Mouse (Mus musculus): Measurements from ENCODE around the gene Coro7.
"Not testable (repeated sequence)": the region's sequence is repeated elsewhere in the genome, so short reads cannot be mapped to it uniquely, and the experiment has no call there.

Coro7 gene

GRCm38 (mm10) chr16:4679121-4680018, at the start of gene Coro7:
Gene Coro7 (minus strand): TSS chr16:4679777.
- DNase-seq (ENCODE audit: low read depth, low spot score), result peak; percentile 98

- no peak for DNase-seq (ENCODE audit: low read depth, low spot score)
Measured at GRCm38 (mm10) chr16:4727963-4728362, 48.4 kb upstream of the Coro7 start.

GRCm38 (mm10) chr16:4727526-4727925, 47.9 kb upstream of the Coro7 start:
- no peak for DNase-seq (ENCODE audit: low read depth, low spot score)

GRCm38 (mm10) chr16:4726528-4727128, 47.1 kb upstream of the Coro7 start:
- peak; percentile 51 for DNase-seq (ENCODE audit: low read depth, low spot score)

- DNase-seq (ENCODE audit: low read depth, low spot score), result peak; percentile 96
Measured at GRCm38 (mm10) chr16:4725780-4726527, 46.4 kb upstream of the Coro7 start, which contains the start of gene Hmox2. Gene Hmox2 (plus strand): TSS chr16:4726361.

- DNase-seq (ENCODE audit: low read depth, low spot score), result no peak
Measured at GRCm38 (mm10) chr16:4725266-4725665, 45.7 kb upstream of the Coro7 start.

- DNase-seq (ENCODE audit: low read depth, low spot score), result no peak
Measured at GRCm38 (mm10) chr16:4722915-4723209, 43.3 kb upstream of the Coro7 start.

- peak; percentile 44 for DNase-seq (ENCODE audit: low read depth, low spot score)
Measured at GRCm38 (mm10) chr16:4722128-4722914, 42.7 kb upstream of the Coro7 start.

GRCm38 (mm10) chr16:4718753-4719518, 39.4 kb upstream of the Coro7 start, which contains the start of gene Nmral1:
Gene Nmral1 (minus strand): TSS chr16:4719356.
- peak; percentile 92 for DNase-seq (ENCODE audit: low read depth, low spot score)

GRCm38 (mm10) chr16:4717866-4718265, 38.3 kb upstream of the Coro7 start:
- DNase-seq (ENCODE audit: low read depth, low spot score), result no peak

GRCm38 (mm10) chr16:4713861-4714710, 34.5 kb upstream of the Coro7 start:
- peak; percentile 73 for DNase-seq (ENCODE audit: low read depth, low spot score)

- peak; percentile 81 for DNase-seq (ENCODE audit: low read depth, low spot score)
Measured at GRCm38 (mm10) chr16:4711173-4711572, 31.6 kb upstream of the Coro7 start.

GRCm38 (mm10) chr16:4705541-4705940, 26.0 kb upstream of the Coro7 start:
- no peak for DNase-seq (ENCODE audit: low read depth, low spot score)

GRCm38 (mm10) chr16:4702646-4703045, 23.1 kb upstream of the Coro7 start:
- DNase-seq (ENCODE audit: low read depth, low spot score), result no peak

- DNase-seq (ENCODE audit: low read depth, low spot score), result no peak
Measured at GRCm38 (mm10) chr16:4701211-4701610, 21.6 kb upstream of the Coro7 start.

- DNase-seq (ENCODE audit: low read depth, low spot score), result not testable (repeated sequence)
Measured at GRCm38 (mm10) chr16:4689371-4689770, 9.8 kb upstream of the Coro7 start.

GRCm38 (mm10) chr16:4684457-4684791, 4.8 kb upstream of the Coro7 start:
- DNase-seq (ENCODE audit: low read depth, low spot score), result no peak

GRCm38 (mm10) chr16:4683581-4684456, 4.2 kb upstream of the Coro7 start:
- peak; percentile 97 for DNase-seq (ENCODE audit: low read depth, low spot score)

GRCm38 (mm10) chr16:4683193-4683580, 3.6 kb upstream of the Coro7 start:
- DNase-seq (ENCODE audit: low read depth, low spot score), result no peak
